Mouse (Mus musculus): ENCODE results near the gene Ptprt. TPM values are rescaled to one million over a fixed set of nuclear protein-coding genes. Genes with fewer than 3 reads are reported as not detected.

Gene Ptprt
- polyA plus RNA-seq, 1 experiment from 2014 or later, result 4.6 TPM

DNA sequence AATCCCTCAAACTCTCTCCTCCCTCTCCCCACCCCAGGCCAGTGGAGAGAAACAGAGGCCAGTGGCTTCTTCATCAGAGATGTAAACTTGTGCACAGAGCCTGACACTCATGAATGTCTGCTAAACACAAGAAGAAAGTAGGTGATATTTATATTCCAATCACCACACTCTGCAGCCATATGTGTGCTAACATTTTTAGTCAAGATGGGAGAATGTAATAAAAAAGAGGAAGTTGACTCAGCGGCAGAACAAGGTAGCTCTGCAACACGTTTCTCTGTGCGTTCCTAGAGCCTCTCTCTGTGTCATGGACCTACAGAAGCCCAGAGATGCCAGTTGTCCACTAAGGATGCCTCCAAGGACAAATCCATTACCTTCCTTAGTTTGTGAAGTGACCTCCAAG is 34.9 kb downstream of the Ptprt start:
- 79% methylated on average over 3 of the region's 3 CpGs for WGBS
- Histone ChIP-seq H3K4me2 (replicated peaks; ENCODE audit: low read depth, low read length) (no peak overlapping the region), H3K27me3 (ENCODE audit: control insufficient read depth, insufficient read depth, low read length) (no peaks in the 10 kb centered on the region), H3K27ac (ENCODE audit: low read depth, low read length) (no peak overlapping the region), H3K4me1 (ENCODE audit: control insufficient read depth, insufficient read depth, low read length) (no peaks in the 10 kb centered on the region), H3K9me3 (ENCODE audit: control insufficient read depth, low read length) (no peaks in the 10 kb centered on the region), H3K36me3 (ENCODE audit: control insufficient read depth, insufficient read depth, low read length) (no peaks in the 10 kb centered on the region), H3K9ac (ENCODE audit: low read depth, low read length) (no peak overlapping the region), H3K4me3 (ENCODE audit: low read length) (no peak overlapping the region)
- no peak for ATAC-seq (ENCODE audit: low FRiP score, low TSS enrichment)

DNA sequence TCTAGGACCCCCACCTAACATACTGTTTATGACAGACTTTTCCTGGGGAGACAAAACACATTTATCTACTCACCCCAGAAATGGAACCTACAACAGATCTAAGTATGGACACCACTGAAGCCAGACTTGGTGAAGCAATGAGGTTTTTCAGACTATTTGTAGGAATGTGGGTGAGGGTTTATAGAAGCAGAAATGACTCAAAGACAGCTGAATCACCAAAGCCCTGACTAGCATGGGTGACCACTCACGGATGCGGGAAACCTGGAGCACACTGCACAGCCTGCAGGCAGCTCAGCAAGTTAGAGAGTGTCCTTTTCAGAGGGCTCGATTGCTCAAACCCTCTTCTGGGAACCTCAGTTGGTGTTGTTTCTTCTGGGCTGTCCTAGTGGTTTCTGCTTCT is 36.2 kb downstream of the Ptprt start:
- Histone ChIP-seq H3K4me1 (ENCODE audit: control insufficient read depth, insufficient read depth, low read length) (no peaks in the 10 kb centered on the region), H3K4me3 (ENCODE audit: low read length) (no peak overlapping the region), H3K9me3 (ENCODE audit: control insufficient read depth, low read length) (no peaks in the 10 kb centered on the region), H3K36me3 (ENCODE audit: control insufficient read depth, insufficient read depth, low read length) (no peaks in the 10 kb centered on the region), H3K4me2 (replicated peaks; ENCODE audit: low read depth, low read length) (no peak overlapping the region), H3K27ac (ENCODE audit: low read depth, low read length) (no peak overlapping the region), H3K9ac (ENCODE audit: low read depth, low read length) (no peak overlapping the region), H3K27me3 (ENCODE audit: control insufficient read depth, insufficient read depth, low read length) (no peaks in the 10 kb centered on the region)
- 94% methylated on average over 3 of the region's 3 CpGs for WGBS
- ATAC-seq (ENCODE audit: low FRiP score, low TSS enrichment), result no peak

DNA sequence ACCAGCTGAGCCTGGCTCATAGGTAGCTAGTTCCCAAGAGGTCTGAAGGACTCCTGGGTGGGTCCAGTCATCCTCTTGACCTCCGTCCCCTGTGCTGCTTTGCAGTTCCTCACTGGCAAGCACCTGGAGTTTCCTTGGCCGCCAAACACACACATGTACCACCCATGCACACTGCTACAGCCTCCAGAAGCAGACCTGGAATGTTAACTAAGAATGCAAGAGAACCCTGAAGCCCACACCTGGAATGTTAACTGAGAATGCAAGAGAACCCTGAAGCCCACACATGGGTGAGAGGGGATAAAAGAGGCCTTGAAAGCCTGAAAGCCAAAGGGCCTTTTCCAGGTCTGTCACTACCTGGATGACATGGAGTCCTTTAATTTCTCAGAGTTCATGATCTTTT is 46.7 kb downstream of the Ptprt start:
- Histone ChIP-seq H3K4me2 (replicated peaks; ENCODE audit: low read depth, low read length) (no peak overlapping the region), H3K4me3 (ENCODE audit: low read length) (no peak overlapping the region), H3K27ac (ENCODE audit: low read depth, low read length) (no peak overlapping the region), H3K9ac (ENCODE audit: low read depth, low read length) (no peak overlapping the region), H3K4me1 (ENCODE audit: control insufficient read depth, insufficient read depth, low read length) (no peaks in the 10 kb centered on the region), H3K9me3 (ENCODE audit: control insufficient read depth, low read length) (no peaks in the 10 kb centered on the region), H3K36me3 (ENCODE audit: control insufficient read depth, insufficient read depth, low read length) (no peaks in the 10 kb centered on the region), H3K27me3 (ENCODE audit: control insufficient read depth, insufficient read depth, low read length) (no peaks in the 10 kb centered on the region)
- WGBS, result 83% methylated on average over 2 of the region's 2 CpGs
- no peak for ATAC-seq (ENCODE audit: low FRiP score, low TSS enrichment)

DNA sequence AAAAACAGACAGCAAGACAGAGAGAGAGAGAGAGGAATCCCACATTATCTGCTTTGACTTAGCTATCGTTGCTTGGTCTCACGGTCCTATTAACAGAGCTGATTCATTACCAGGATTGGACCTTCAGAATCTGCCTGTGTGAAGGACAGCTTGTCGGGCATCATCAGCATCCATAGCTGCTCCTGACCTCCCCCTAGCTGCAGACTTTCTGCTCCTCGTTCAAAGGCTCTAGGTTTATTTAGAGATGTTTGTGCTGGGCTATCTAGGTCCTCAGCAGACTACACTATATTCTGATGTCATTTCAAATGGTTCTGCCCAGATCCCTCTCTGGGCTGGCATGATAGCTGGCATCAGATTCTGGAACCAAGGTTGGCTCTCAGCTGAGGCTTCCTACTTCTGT is 47.5 kb downstream of the Ptprt start:
- no peak for ATAC-seq (ENCODE audit: low FRiP score, low TSS enrichment)
- no peak overlapping the region for H3K27ac ChIP-seq (ENCODE audit: low read depth, low read length)

DNA sequence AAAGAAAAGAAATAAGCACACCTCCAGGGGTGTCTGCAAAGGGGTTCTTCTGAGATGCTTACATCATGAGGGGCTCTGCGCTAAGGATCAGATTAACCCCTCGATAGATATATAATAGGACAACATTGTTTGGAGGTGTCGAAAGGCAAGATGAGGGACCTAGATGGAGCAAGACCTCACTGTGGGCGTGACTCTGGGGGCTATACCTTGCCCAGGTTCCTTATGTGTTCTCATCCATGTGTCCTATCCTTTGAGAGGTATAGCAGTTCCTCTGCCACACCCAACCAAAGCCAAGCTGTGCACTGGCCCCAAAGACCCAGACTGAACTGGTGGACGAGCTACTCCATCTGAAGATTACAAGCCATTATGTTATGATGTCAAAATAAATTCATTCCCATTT is 58.2 kb downstream of the Ptprt start:
- H3K9ac ChIP-seq (ENCODE audit: low read depth, low read length), result no peak overlapping the region
- no peak overlapping the region for H3K27ac ChIP-seq (ENCODE audit: low read depth, low read length)
- no peaks in the 10 kb centered on the region for H3K36me3 ChIP-seq (ENCODE audit: control insufficient read depth, insufficient read depth, low read length)
- H3K4me1 ChIP-seq (ENCODE audit: control insufficient read depth, insufficient read depth, low read length), result no peaks in the 10 kb centered on the region
- no peaks in the 10 kb centered on the region for H3K9me3 ChIP-seq (ENCODE audit: control insufficient read depth, low read length)
- H3K4me3 ChIP-seq (ENCODE audit: low read length), result no peak overlapping the region
- H3K27me3 ChIP-seq (ENCODE audit: control insufficient read depth, insufficient read depth, low read length), result no peaks in the 10 kb centered on the region
- no peak for ATAC-seq (ENCODE audit: low FRiP score, low TSS enrichment)
- H3K4me2 ChIP-seq (replicated peaks; ENCODE audit: low read depth, low read length), result no peak overlapping the region
- WGBS, result 96% methylated on average over 5 of the region's 5 CpGs

More for the DNA sequence above, 47.5 kb downstream of the Ptprt start:
- Histone ChIP-seq H3K9me3 (ENCODE audit: control insufficient read depth, low read length) (no peaks in the 10 kb centered on the region), H3K4me1 (ENCODE audit: control insufficient read depth, insufficient read depth, low read length) (no peaks in the 10 kb centered on the region), H3K9ac (ENCODE audit: low read depth, low read length) (no peak overlapping the region), H3K36me3 (ENCODE audit: control insufficient read depth, insufficient read depth, low read length) (no peaks in the 10 kb centered on the region), H3K4me2 (replicated peaks; ENCODE audit: low read depth, low read length) (no peak overlapping the region), H3K4me3 (ENCODE audit: low read length) (no peak overlapping the region), H3K27me3 (ENCODE audit: control insufficient read depth, insufficient read depth, low read length) (no peaks in the 10 kb centered on the region)
- 75% methylated on average over 4 of the region's 4 CpGs for WGBS

DNA sequence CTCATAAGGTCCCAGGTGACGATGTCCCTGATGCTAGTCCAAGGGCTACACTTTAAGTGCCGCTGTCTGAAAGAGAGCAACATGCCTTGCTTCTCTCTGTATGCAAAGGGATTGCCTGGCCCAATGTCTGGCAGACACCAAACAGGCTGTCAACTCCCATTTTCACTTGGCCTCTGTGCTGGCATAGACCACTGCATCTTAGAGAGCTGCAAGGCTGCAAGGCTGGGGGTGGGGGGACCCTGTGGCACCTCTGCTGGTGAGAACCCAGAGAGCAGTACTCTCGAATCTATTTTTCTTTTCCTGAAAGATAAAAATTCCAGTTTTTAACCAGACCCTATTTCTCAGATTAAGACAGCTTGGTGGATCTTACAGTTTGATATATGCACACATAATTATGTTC is 69.6 kb downstream of the Ptprt start:
- no peak overlapping the region for H3K9ac ChIP-seq (ENCODE audit: low read depth, low read length)
- no peaks in the 10 kb centered on the region for H3K27me3 ChIP-seq (ENCODE audit: control insufficient read depth, insufficient read depth, low read length)
- ATAC-seq (ENCODE audit: low FRiP score, low TSS enrichment), result no peak
- H3K4me1 ChIP-seq (ENCODE audit: control insufficient read depth, insufficient read depth, low read length), result no peaks in the 10 kb centered on the region
- WGBS, result 88% methylated on average over 3 of the region's 3 CpGs
- no peaks in the 10 kb centered on the region for H3K9me3 ChIP-seq (ENCODE audit: control insufficient read depth, low read length)
- H3K36me3 ChIP-seq (ENCODE audit: control insufficient read depth, insufficient read depth, low read length), result no peaks in the 10 kb centered on the region
- H3K27ac ChIP-seq (ENCODE audit: low read depth, low read length), result no peak overlapping the region
- no peak overlapping the region for H3K4me3 ChIP-seq (ENCODE audit: low read length)
- H3K4me2 ChIP-seq (replicated peaks; ENCODE audit: low read depth, low read length), result no peak overlapping the region

DNA sequence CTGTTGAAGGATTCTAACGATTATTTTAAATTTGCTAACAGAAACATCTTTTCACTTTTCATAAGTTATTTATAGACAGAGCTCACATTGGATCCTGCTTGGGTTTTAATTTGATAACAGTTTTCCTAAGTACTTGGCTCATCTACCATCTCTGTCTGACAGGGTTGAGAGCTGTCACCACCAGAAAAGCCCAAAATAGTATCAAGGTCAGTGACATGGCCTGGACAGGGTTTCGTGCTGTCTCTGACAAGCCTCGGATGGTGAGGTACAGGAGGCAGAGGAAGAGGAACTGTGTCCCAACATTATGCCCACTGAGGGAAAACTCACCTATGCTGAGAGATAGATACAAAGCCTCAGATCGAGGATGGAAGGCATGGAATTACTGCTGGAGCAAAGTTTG is 79.3 kb downstream of the Ptprt start:
- H3K36me3 ChIP-seq (ENCODE audit: control insufficient read depth, insufficient read depth, low read length), result no peaks in the 10 kb centered on the region
- no peak overlapping the region for H3K4me2 ChIP-seq (replicated peaks; ENCODE audit: low read depth, low read length)
- no peaks in the 10 kb centered on the region for H3K9me3 ChIP-seq (ENCODE audit: control insufficient read depth, low read length)
- no peak for ATAC-seq (ENCODE audit: low FRiP score, low TSS enrichment)
- H3K4me1 ChIP-seq (ENCODE audit: control insufficient read depth, insufficient read depth, low read length), result no peaks in the 10 kb centered on the region
- no peaks in the 10 kb centered on the region for H3K27me3 ChIP-seq (ENCODE audit: control insufficient read depth, insufficient read depth, low read length)
- 70% methylated on average over 4 of the region's 4 CpGs for WGBS
- H3K4me3 ChIP-seq (ENCODE audit: low read length), result no peak overlapping the region
- no peak overlapping the region for H3K27ac ChIP-seq (ENCODE audit: low read depth, low read length)
- no peak overlapping the region for H3K9ac ChIP-seq (ENCODE audit: low read depth, low read length)

DNA sequence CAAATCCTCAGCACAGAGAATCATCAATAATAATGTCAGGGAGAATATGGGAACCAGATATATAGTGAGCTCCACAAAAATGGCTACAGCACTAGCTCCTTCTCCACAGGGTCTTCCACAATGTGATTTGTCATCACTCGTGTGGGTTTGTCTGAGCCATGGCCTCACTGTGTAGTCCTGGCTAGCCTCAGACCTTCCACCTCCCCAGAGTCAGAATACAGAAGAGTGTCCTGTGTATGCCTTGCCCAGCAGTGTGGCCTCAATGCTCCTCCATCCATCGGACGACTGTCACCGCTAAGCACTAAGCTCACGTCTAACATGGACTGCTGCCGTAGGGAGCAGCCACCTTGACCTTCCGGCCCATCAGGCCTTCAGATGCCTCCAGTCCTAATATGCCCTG is 83.1 kb downstream of the Ptprt start:
- H3K9me3 ChIP-seq (ENCODE audit: control insufficient read depth, low read length), result no peaks in the 10 kb centered on the region
- 94% methylated on average over 7 of the region's 7 CpGs for WGBS
- no peak for ATAC-seq (ENCODE audit: low FRiP score, low TSS enrichment)
- no peak overlapping the region for H3K4me2 ChIP-seq (replicated peaks; ENCODE audit: low read depth, low read length)
- no peaks in the 10 kb centered on the region for H3K4me1 ChIP-seq (ENCODE audit: control insufficient read depth, insufficient read depth, low read length)
- no peak overlapping the region for H3K27ac ChIP-seq (ENCODE audit: low read depth, low read length)
- no peaks in the 10 kb centered on the region for H3K36me3 ChIP-seq (ENCODE audit: control insufficient read depth, insufficient read depth, low read length)
- H3K9ac ChIP-seq (ENCODE audit: low read depth, low read length), result no peak overlapping the region
- no peaks in the 10 kb centered on the region for H3K27me3 ChIP-seq (ENCODE audit: control insufficient read depth, insufficient read depth, low read length)
- no peak overlapping the region for H3K4me3 ChIP-seq (ENCODE audit: low read length)

DNA sequence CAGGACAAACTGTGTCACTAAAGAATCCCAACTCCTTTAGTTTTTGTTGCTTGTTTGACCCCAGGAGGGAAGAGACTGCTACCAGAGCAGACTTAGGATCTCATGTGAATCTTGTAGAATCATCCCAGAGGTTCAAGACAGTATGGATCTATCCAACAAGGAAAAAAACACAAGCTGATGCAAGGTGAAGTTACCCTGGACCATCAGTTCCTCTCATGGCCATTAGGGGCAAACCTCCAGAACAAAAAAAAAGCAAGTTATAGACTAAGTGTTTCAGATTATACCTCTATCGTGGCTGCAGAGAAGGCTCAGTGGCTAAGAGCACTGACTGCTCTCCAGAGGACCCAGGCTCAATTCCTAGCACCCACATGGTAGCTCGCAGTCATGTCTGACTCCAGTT is 88.1 kb downstream of the Ptprt start:
- Histone ChIP-seq H3K27ac (ENCODE audit: low read depth, low read length) (no peak overlapping the region), H3K9ac (ENCODE audit: low read depth, low read length) (no peak overlapping the region), H3K4me1 (ENCODE audit: control insufficient read depth, insufficient read depth, low read length) (no peaks in the 10 kb centered on the region), H3K27me3 (ENCODE audit: control insufficient read depth, insufficient read depth, low read length) (no peaks in the 10 kb centered on the region), H3K36me3 (ENCODE audit: control insufficient read depth, insufficient read depth, low read length) (no peaks in the 10 kb centered on the region), H3K4me3 (ENCODE audit: low read length) (no peak overlapping the region), H3K4me2 (replicated peaks; ENCODE audit: low read depth, low read length) (no peak overlapping the region), H3K9me3 (ENCODE audit: control insufficient read depth, low read length) (no peaks in the 10 kb centered on the region)
- 76% methylated on average over 2 of the region's 2 CpGs for WGBS
- ATAC-seq (ENCODE audit: low FRiP score, low TSS enrichment), result no peak

DNA sequence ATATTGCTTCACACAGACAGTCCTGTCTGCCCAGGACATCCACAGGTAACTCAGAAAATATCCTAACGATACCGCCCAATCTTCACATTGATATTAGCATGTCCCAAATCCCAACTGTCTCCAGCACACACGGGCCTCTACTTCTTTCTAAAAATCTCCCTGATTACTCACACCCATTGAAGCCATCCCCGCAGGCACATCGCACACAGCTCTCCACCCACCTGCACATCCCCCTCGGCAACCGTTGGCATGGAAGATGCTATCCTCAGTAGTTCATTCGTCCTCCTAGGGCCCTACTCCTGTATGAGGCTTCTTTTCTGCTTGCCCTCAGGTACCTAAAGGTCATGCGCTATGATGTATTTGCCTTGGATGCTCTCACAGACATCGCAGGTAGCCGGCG is 89.9 kb downstream of the Ptprt start:
- no peak overlapping the region for H3K9ac ChIP-seq (ENCODE audit: low read depth, low read length)
- H3K4me3 ChIP-seq (ENCODE audit: low read length), result no peak overlapping the region
- no peaks in the 10 kb centered on the region for H3K9me3 ChIP-seq (ENCODE audit: control insufficient read depth, low read length)
- no peaks in the 10 kb centered on the region for H3K27me3 ChIP-seq (ENCODE audit: control insufficient read depth, insufficient read depth, low read length)
- H3K27ac ChIP-seq (ENCODE audit: low read depth, low read length), result no peak overlapping the region
- no peak overlapping the region for H3K4me2 ChIP-seq (replicated peaks; ENCODE audit: low read depth, low read length)
- ATAC-seq (ENCODE audit: low FRiP score, low TSS enrichment), result no peak
- 90% methylated on average over 12 of the region's 12 CpGs for WGBS
- H3K4me1 ChIP-seq (ENCODE audit: control insufficient read depth, insufficient read depth, low read length), result no peaks in the 10 kb centered on the region
- H3K36me3 ChIP-seq (ENCODE audit: control insufficient read depth, insufficient read depth, low read length), result no peaks in the 10 kb centered on the region

All from kidney, embryonic 14.5 days (tissue).